Mouse (Mus musculus): ENCODE data around the gene Tesk2.

GRCm38 (mm10) chr4:116727401-116727800 is 6.7 kb downstream of the Tesk2 start:
- TF ChIP-seq CTCF (IDR thresholded peaks at IDR 0.05; ENCODE audit: extremely low read depth, insufficient read depth, insufficient read length, insufficient replicate concordance) (no peak), POLR2A (IDR thresholded peaks at IDR 0.05; ENCODE audit: low read depth, low read length) (no peak)

Measured in spleen, adult 2 months (tissue).